Mouse (Mus musculus) G1E (cell line): ENCODE measurements around the gene Grip1. TPM values are rescaled to one million over a fixed set of nuclear protein-coding genes. Genes with fewer than 3 reads are reported as not detected.

Experiments used
- ATAC-seq: 2 replicates; pipeline ENCODE4 v1.8.0; 2016; ENCODE audit warnings: mild to moderate bottlenecking; ENCODE audit not compliant: insufficient number of reproducible peaks, poor library complexity, low FRiP score, severe bottlenecking; ENCODE audit errors: extremely low read depth
- DNase-seq: peaks from one replicate; pipeline ENCODE4 v3.0.0; 2012; ENCODE audit warnings: low spot score
- H3K27me3 ChIP-seq: 2 replicates; pipeline ENCODE4 v1.6.1; 2012; ENCODE audit warnings: mild to moderate bottlenecking, low read length, inconsistent platforms; ENCODE audit not compliant: insufficient read depth
- H3K36me3 ChIP-seq: replicated peaks from 2 replicates; pipeline ENCODE3; 2012; ENCODE audit warnings: mild to moderate bottlenecking, inconsistent platforms
- H3K4me1 ChIP-seq: 2 replicates; pipeline ENCODE4 v1.6.1; 2012; ENCODE audit warnings: low read depth, low read length, inconsistent platforms, mixed read lengths; ENCODE audit not compliant: insufficient read depth
- H3K4me3 ChIP-seq: 2 replicates; pipeline ENCODE4 v1.5.1; 2012; ENCODE audit warnings: low read depth, mild to moderate bottlenecking, inconsistent platforms, low read length, moderate library complexity, mixed read lengths
- H3K9me3 ChIP-seq: replicated peaks from 2 replicates; pipeline ENCODE4 v1.6.1; 2012; ENCODE audit warnings: inconsistent platforms
- CTCF ChIP-seq: IDR thresholded peaks from 2 replicates; pipeline ENCODE4 v1.5.1; 2012; ENCODE audit warnings: low read depth, low read length, inconsistent platforms, mixed read lengths
- GATA1 ChIP-seq: IDR thresholded peaks from 2 replicates; pipeline ENCODE4 v1.6.1; 2012; ENCODE audit warnings: borderline replicate concordance, low read length, inconsistent platforms, mixed read lengths
- GATA2 ChIP-seq: IDR thresholded peaks from 2 replicates; pipeline ENCODE4 v1.6.1; 2012; ENCODE audit warnings: low read depth, low read length, inconsistent platforms, borderline replicate concordance
- POLR2AphosphoS5 ChIP-seq: IDR thresholded peaks from 2 replicates; pipeline ENCODE4 v1.6.1; 2012; ENCODE audit warnings: low read depth, low read length, inconsistent platforms; ENCODE audit not compliant: insufficient replicate concordance
- TAL1 ChIP-seq: conservative IDR thresholded peaks from 2 replicates; pipeline ENCODE4 v1.6.1; 2012; ENCODE audit warnings: low read depth, low read length, inconsistent platforms, mixed read lengths
- polyA plus RNA-seq: library from polyadenylated mRNA; stranded (reverse); fragments of >175 nt; gene quantifications from 2 replicates; pipeline ENCODE4 v1.2.3, GENCODE M21; 2012
- total RNA-seq, 2 experiments: library from RNA; stranded (forward) in 1 of 2; stranded (reverse) in 1 of 2; fragments of 200-1000 nt in 1 of 2; fragments of >200 nt in 1 of 2; fragmentation: Nextera tagmentation in 1 of 2; gene quantifications; 2 replicates each; pipeline ENCODE4 v1.2.3; 2014 to 2017

The Grip1 gene
- total and polyA plus RNA-seq, 3 experiments: 0.11 TPM; not detected in 2

GRCm38 (mm10) chr10:120123721-120124120, 670.1 kb downstream of the Grip1 start:
- Histone ChIP-seq H3K4me3 (no peak overlapping the region), H3K36me3 (no peaks in the 10 kb centered on the region), H3K27me3 (peaks cover 8% of the 10 kb centered on the region), H3K9me3 (no peaks in the 10 kb centered on the region), H3K4me1 (0 out of 2 replicates have a peak, but pooled peaks cover 2% of the 10 kb centered on the region)
- DNase-seq (no peak), ATAC-seq (no peak)
- TF ChIP-seq POLR2AphosphoS5 (no peak), GATA1 (no peak), TAL1 (no peak), GATA2 (no peak), CTCF (no peak)

- Histone ChIP-seq H3K27me3 (peaks cover 8% of the 10 kb centered on the region), H3K4me3 (no peak overlapping the region), H3K9me3 (no peaks in the 10 kb centered on the region), H3K36me3 (no peaks in the 10 kb centered on the region), H3K4me1 (0 out of 2 replicates have a peak, but pooled peaks cover 2% of the 10 kb centered on the region)
- ATAC-seq (peak; percentile 72), DNase-seq (peak; percentile 34)
- TF ChIP-seq POLR2AphosphoS5 (no peak), GATA2 (no peak), CTCF (peak; percentile 88)
These were observed 671.3 kb downstream of the Grip1 start for GRCm38 (mm10) chr10:120124801-120125464.

- H3K36me3 ChIP-seq: no peaks in the 10 kb centered on the region
- H3K4me3 ChIP-seq: no peak overlapping the region
- H3K4me1 ChIP-seq: 0 out of 2 replicates have a peak, but pooled peaks cover 2% of the 10 kb centered on the region
- no peaks in the 10 kb centered on the region for H3K9me3 ChIP-seq
- DNase-seq: no peak
- peaks cover 8% of the 10 kb centered on the region for H3K27me3 ChIP-seq
- TF ChIP-seq POLR2AphosphoS5 (no peak), GATA1 (no peak), TAL1 (no peak), GATA2 (no peak), CTCF (no peak)
- ATAC-seq: no peak
These were observed 671.8 kb downstream of the Grip1 start for GRCm38 (mm10) chr10:120125465-120125857.

- Histone ChIP-seq H3K4me1 (peaks cover 11% of the 10 kb centered on the region), H3K9me3 (no peaks in the 10 kb centered on the region), H3K27me3 (peaks cover 8% of the 10 kb centered on the region), H3K36me3 (no peaks in the 10 kb centered on the region), H3K4me3 (no peak overlapping the region)
- no peak for ATAC-seq
- no peak for TF ChIP-seq POLR2AphosphoS5
- no peak for DNase-seq
These were observed 675.1 kb downstream of the Grip1 start for GRCm38 (mm10) chr10:120128601-120129277.

- H3K4me3 ChIP-seq: no peak overlapping the region
- DNase-seq (no peak), ATAC-seq (peak; percentile 26; the same call in 1 of the 2 replicates)
- no peaks in the 10 kb centered on the region for H3K9me3 ChIP-seq
- no peaks in the 10 kb centered on the region for H3K36me3 ChIP-seq
- TF ChIP-seq CTCF (peak; percentile 42), GATA1 (no peak)
- H3K27me3 ChIP-seq: peaks cover 8% of the 10 kb centered on the region
- peaks cover 14% of the 10 kb centered on the region for H3K4me1 ChIP-seq
These were observed 677.0 kb downstream of the Grip1 start for GRCm38 (mm10) chr10:120130621-120131020.

GRCm38 (mm10) chr10:120133697-120134096, 680.1 kb downstream of the Grip1 start:
- no peaks in the 10 kb centered on the region for H3K9me3 ChIP-seq
- TF ChIP-seq GATA2: no peak
- TF ChIP-seq TAL1: no peak
- TF ChIP-seq POLR2AphosphoS5: no peak
- TF ChIP-seq CTCF: no peak
- TF ChIP-seq GATA1: no peak
- H3K36me3 ChIP-seq: no peaks in the 10 kb centered on the region
- H3K4me1 ChIP-seq: peaks cover 15% of the 10 kb centered on the region
- H3K4me3 ChIP-seq: no peak overlapping the region
- ATAC-seq (no peak), DNase-seq (no peak)
- no peaks in the 10 kb centered on the region; the same call in 1 of the 2 replicates for H3K27me3 ChIP-seq

GRCm38 (mm10) chr10:120136020-120136562, 682.5 kb downstream of the Grip1 start:
- H3K9me3 ChIP-seq: no peaks in the 10 kb centered on the region
- no peak for ATAC-seq
- H3K36me3 ChIP-seq: no peaks in the 10 kb centered on the region

More at GRCm38 (mm10) chr10:120136020-120136562, 682.5 kb downstream of the Grip1 start:
- no peak for TF ChIP-seq CTCF
- TF ChIP-seq POLR2AphosphoS5: no peak
- TF ChIP-seq TAL1: no peak
- no peak for DNase-seq
- Histone ChIP-seq H3K4me1 (peaks cover 30% of the 10 kb centered on the region), H3K27me3 (no peaks in the 10 kb centered on the region), H3K4me3 (no peak overlapping the region)

Other genes starting within 250 kb of the Grip1 start
- 195 and 212 TPM in 2 replicates for gene Cand1, start 213.8 kb upstream of the Grip1 start, total RNA-seq (2014; fragmentation: Nextera tagmentation)
- 95.0 and 99.7 TPM in 2 replicates for gene Cand1, start 213.8 kb upstream of the Grip1 start, total RNA-seq (2017)
- 40.9 and 51.1 TPM in 2 replicates for gene Cand1, start 213.8 kb upstream of the Grip1 start, polyA plus RNA-seq